Mouse (Mus musculus) G1E (cell line): ENCODE results near the gene Klrb1f.

ENCODE experiments used
- CTCF ChIP-seq: IDR thresholded peaks from 2 replicates; pipeline ENCODE4 v1.5.1; 2012; ENCODE audit warnings: low read depth, low read length, inconsistent platforms, mixed read lengths
- GATA2 ChIP-seq: IDR thresholded peaks from 2 replicates; pipeline ENCODE4 v1.6.1; 2012; ENCODE audit warnings: low read depth, low read length, inconsistent platforms, borderline replicate concordance
- POLR2AphosphoS5 ChIP-seq: IDR thresholded peaks from 2 replicates; pipeline ENCODE4 v1.6.1; 2012; ENCODE audit warnings: low read depth, low read length, inconsistent platforms; ENCODE audit not compliant: insufficient replicate concordance

GRCm38 (mm10) chr6:129101604-129102003, 55.9 kb downstream of the Klrb1f start:
- TF ChIP-seq CTCF = no peak
- TF ChIP-seq GATA2 = no peak
- TF ChIP-seq POLR2AphosphoS5 = no peak
